In the genomic region with DNA sequence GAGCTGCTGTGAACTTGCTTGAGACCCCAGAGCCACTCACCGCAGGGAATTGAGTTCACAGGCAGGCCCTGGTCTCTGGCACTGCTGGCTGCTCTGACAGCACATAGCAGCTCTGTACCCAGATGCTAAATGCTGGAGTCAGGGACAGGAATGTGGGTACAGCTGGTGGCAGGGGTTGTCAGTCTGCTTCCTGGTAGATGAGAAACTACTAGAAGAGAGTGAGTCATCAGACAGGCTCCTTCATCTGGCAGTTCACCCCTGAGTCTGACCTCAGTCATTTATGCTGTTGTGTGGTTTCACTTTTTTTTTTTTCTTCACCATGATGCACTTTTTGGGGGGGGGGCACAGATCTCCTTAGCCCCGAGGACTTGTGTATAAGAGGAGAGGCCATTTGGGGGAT, we compare ENCODE assay signal across 22 mouse cellular contexts. TPM values are rescaled to one million over a fixed set of nuclear protein-coding genes. Genes with fewer than 3 reads are reported as not detected.
DNase-seq lines count a peak whose midpoint lies in the region; ATAC-seq and TF ChIP-seq lines count a peak whose summit lies in the region.
"Had no signal": no experiment of that assay in that cellular context is flagged by ENCODE, and none has a peak within 500 bp of the region (broad histone marks: within the 10 kb centered on the region; RNA-seq: fewer than 3 reads in every experiment).

No protein-coding gene starts in this region.

- no peak for ATAC-seq in forebrain, embryonic 13.5 days
- no peak for ATAC-seq in forebrain, embryonic 16.5 days
- ATAC-seq: forebrain, embryonic 15.5 days; hindbrain, postnatal 0 days; Patski had no signal

- 66% methylated on average over 2 of the region's 2 CpGs for WGBS in forebrain, embryonic 13.5 days
- WGBS in forebrain, embryonic 16.5 days, result 65% methylated on average over 2 of the region's 2 CpGs

- TF ChIP-seq CTCF in left cerebral cortex, adult 2 months (IDR thresholded peaks at IDR 0.05), result no peak

- no peaks in the 10 kb centered on the region for H3K9me3 ChIP-seq in forebrain, embryonic 13.5 days (replicated peaks)
- H3K9me3 ChIP-seq in forebrain, embryonic 16.5 days (ENCODE audit: control insufficient read depth, low read length), result no peaks in the 10 kb centered on the region
- H3K9me3 ChIP-seq: embryonic facial prominence, embryonic 15.5 days; forebrain, embryonic 15.5 days; limb, embryonic 13.5 days; liver, embryonic 15.5 days; midbrain, embryonic 15.5 days; stomach, embryonic 15.5 days had no signal

- peak; percentile 19 for DNase-seq in thymus, postnatal 0 days (ENCODE audit: low spot score)
- DNase-seq in thymus, postnatal 10 days (ENCODE audit: low spot score in 2 of 2), result no peak
- peak; percentile 5 for DNase-seq in c-Kit-positive CD71-negative TER-119-negative erythroid progenitor cells, embryonic 14.5 days (ENCODE audit: low read depth)
- peak; percentile 40 for DNase-seq in splenic B cell, adult 2 months (ENCODE audit: low read depth, low spot score)
- no peak for DNase-seq in ovary, postnatal 36 days (ENCODE audit: low spot score)
- no peak for DNase-seq in left cerebral cortex, adult 2 months (ENCODE audit: extremely low spot score in 1 of 2, low spot score in 2 of 2)
- DNase-seq: cerebellum, adult 18-20 months; gastrocnemius, adult 2 months; lung, postnatal 10 days; right cerebral cortex, postnatal 4 days had no signal

- H3K27me3 ChIP-seq in forebrain, embryonic 13.5 days, result no peaks in the 10 kb centered on the region
- H3K27me3 ChIP-seq in forebrain, embryonic 16.5 days (replicated peaks; ENCODE audit: control insufficient read depth, insufficient read depth, low read length), result no peaks in the 10 kb centered on the region
- H3K27me3 ChIP-seq in splenic B cell, adult 2 months (ENCODE audit: control insufficient read depth, insufficient read depth, low read length, poor library complexity, severe bottlenecking), result no peaks in the 10 kb centered on the region
- H3K27me3 ChIP-seq: forebrain, embryonic 15.5 days; limb, embryonic 13.5 days; midbrain, embryonic 15.5 days; stomach, embryonic 15.5 days had no signal

- intact Hi-C loops in left cerebral cortex, adult 2 months (cut with DNase I), result no loop called here

- no peak overlapping the region for H3K4me2 ChIP-seq in forebrain, embryonic 13.5 days
- no peak overlapping the region for H3K4me2 ChIP-seq in forebrain, embryonic 16.5 days (ENCODE audit: low read length)
- H3K4me2 ChIP-seq: embryonic facial prominence, embryonic 15.5 days; forebrain, embryonic 15.5 days; limb, embryonic 13.5 days; liver, embryonic 15.5 days; midbrain, embryonic 15.5 days; stomach, embryonic 15.5 days had no signal

- H3K27ac ChIP-seq in forebrain, embryonic 13.5 days, result no peak overlapping the region
- no peak overlapping the region for H3K27ac ChIP-seq in forebrain, embryonic 16.5 days (ENCODE audit: low read length)
- H3K27ac ChIP-seq in left cerebral cortex, adult 2 months, result no peak overlapping the region
- H3K27ac ChIP-seq: embryonic facial prominence, embryonic 15.5 days; forebrain, embryonic 15.5 days; gastrocnemius, adult 2 months; hindbrain, postnatal 0 days; limb, embryonic 13.5 days; liver, embryonic 15.5 days; midbrain, embryonic 15.5 days; stomach, embryonic 15.5 days had no signal

- H3K4me1 ChIP-seq in forebrain, embryonic 13.5 days, result peaks cover 30% of the 10 kb centered on the region
- H3K4me1 ChIP-seq in forebrain, embryonic 16.5 days (replicated peaks; ENCODE audit: control insufficient read depth, insufficient read depth, low read length), result peaks cover 8% of the 10 kb centered on the region
- H3K4me1 ChIP-seq: liver, embryonic 15.5 days; stomach, embryonic 15.5 days had no signal

- 0 out of 2 replicates have a peak overlapping the region, but pooled peaks have one; percentile 43 for H3K9ac ChIP-seq in forebrain, embryonic 13.5 days
- H3K9ac ChIP-seq in forebrain, embryonic 16.5 days (replicated peaks; ENCODE audit: low read depth, low read length), result no peak overlapping the region
- H3K9ac ChIP-seq: embryonic facial prominence, embryonic 15.5 days; forebrain, embryonic 15.5 days; limb, embryonic 13.5 days; liver, embryonic 15.5 days; midbrain, embryonic 15.5 days; stomach, embryonic 15.5 days had no signal

- no peak overlapping the region for H3K4me3 ChIP-seq in forebrain, embryonic 13.5 days
- no peak overlapping the region for H3K4me3 ChIP-seq in forebrain, embryonic 16.5 days (replicated peaks; ENCODE audit: low read length)
- H3K4me3 ChIP-seq in left cerebral cortex, adult 2 months, result no peak overlapping the region
- H3K4me3 ChIP-seq: embryonic facial prominence, embryonic 15.5 days; forebrain, embryonic 15.5 days; gastrocnemius, adult 2 months; limb, embryonic 13.5 days; liver, embryonic 15.5 days; midbrain, embryonic 15.5 days; stomach, embryonic 15.5 days had no signal

- H3K36me3 ChIP-seq in forebrain, embryonic 13.5 days (ENCODE audit: poor library complexity, severe bottlenecking), result no peaks in the 10 kb centered on the region
- H3K36me3 ChIP-seq in forebrain, embryonic 16.5 days (ENCODE audit: control insufficient read depth, insufficient read depth), result no peaks in the 10 kb centered on the region
- peaks cover 3% of the 10 kb centered on the region; the same call in 1 of the 2 replicates for H3K36me3 ChIP-seq in splenic B cell, adult 2 months (ENCODE audit: control insufficient read depth, insufficient read depth, low read length, poor library complexity, severe bottlenecking)
- H3K36me3 ChIP-seq: embryonic facial prominence, embryonic 15.5 days; forebrain, embryonic 15.5 days; limb, embryonic 13.5 days; liver, embryonic 15.5 days; midbrain, embryonic 15.5 days; stomach, embryonic 15.5 days had no signal

RNA-seq across cellular contexts. Expression of gene Cacna1i, which starts 32.3 kb away (rescaled TPM):
- polyA plus RNA-seq in forebrain, embryonic 13.5 days (2015; fragmentation: Nextera tagmentation; extraction: Ambion mirVana), result 0.25 and 0.39 TPM in 2 replicates
- 0.42 and 0.60 TPM in 2 replicates for polyA plus RNA-seq in forebrain, embryonic 16.5 days (2015; fragmentation: Nextera tagmentation; extraction: Ambion mirVana)
- polyA plus RNA-seq in thymus, postnatal 0 days (2015; fragmentation: Nextera tagmentation; extraction: Ambion mirVana), result 0.01 and 0.03 TPM in 2 replicates
- 10 to 100 TPM; 72.7 to 75.9 TPM for total RNA-seq in left cerebral cortex, adult 2 months (2021)
- polyA plus RNA-seq: heart, embryonic 16.5 days; kidney, embryonic 14.5 days had no signal

RNA-seq across cellular contexts. Expression of gene Rps19bp1, which starts 55.2 kb away (rescaled TPM):
- 62.0 and 63.8 TPM in 2 replicates for polyA plus RNA-seq in forebrain, embryonic 13.5 days (2015; fragmentation: Nextera tagmentation; extraction: Ambion mirVana)
- 60.6 and 65.5 TPM in 2 replicates for polyA plus RNA-seq in forebrain, embryonic 16.5 days (2015; fragmentation: Nextera tagmentation; extraction: Ambion mirVana)
- polyA plus RNA-seq in thymus, postnatal 0 days (2015; fragmentation: Nextera tagmentation; extraction: Ambion mirVana), result 56.7 and 58.4 TPM in 2 replicates
- 10 to 100 TPM; 38.3 to 42.0 TPM for total RNA-seq in left cerebral cortex, adult 2 months (2021)

Comparison
In these comparisons a context has a peak if more than half of its experiments do, and no peak if none do; other contexts are left out.
1. DNase-seq: peak in thymus, postnatal 0 days (single experiment), c-Kit-positive CD71-negative TER-119-negative erythroid progenitor cells, embryonic 14.5 days (single experiment) and splenic B cell, adult 2 months (single experiment); none in thymus, postnatal 10 days (0 of 2), ovary, postnatal 36 days (single experiment) and left cerebral cortex, adult 2 months (0 of 2).